ENCODE assay signal across 9 mouse cellular contexts in genomic region chrX:120290900-120291280, GRCm38 (mm10). TPM values are rescaled to one million over a fixed set of nuclear protein-coding genes. Genes with fewer than 3 reads are reported as not detected.
DNase-seq lines count a peak whose midpoint lies in the region; ATAC-seq lines count a peak whose summit lies in the region.
"Had no signal": no experiment of that assay in that cellular context is flagged by ENCODE, and none has a peak within 500 bp of the region (broad histone marks: within the 10 kb centered on the region; RNA-seq: fewer than 3 reads in every experiment).

No protein-coding gene starts in this region.

- no peak for ATAC-seq in kidney, embryonic 15.5 days (replicated peaks; ENCODE audit: low FRiP score)
- ATAC-seq in hindbrain, embryonic 11.5 days (ENCODE audit: low FRiP score), result no peak
- no peak for ATAC-seq in midbrain, embryonic 12.5 days (ENCODE audit: low FRiP score, low read depth)

- 13% methylated on average over 18 of the region's 18 CpGs for WGBS in kidney, embryonic 15.5 days
- 8% methylated on average over 18 of the region's 18 CpGs for WGBS in hindbrain, embryonic 11.5 days
- WGBS in midbrain, embryonic 12.5 days, result 8% methylated on average over 18 of the region's 18 CpGs

- H3K4me1 ChIP-seq in kidney, embryonic 15.5 days, result no peaks in the 10 kb centered on the region
- no peaks in the 10 kb centered on the region for H3K4me1 ChIP-seq in hindbrain, embryonic 11.5 days (replicated peaks; ENCODE audit: control insufficient read depth, insufficient read depth, low read length)
- no peaks in the 10 kb centered on the region for H3K4me1 ChIP-seq in midbrain, embryonic 12.5 days

- H3K36me3 ChIP-seq in kidney, embryonic 15.5 days, result no peaks in the 10 kb centered on the region
- no peaks in the 10 kb centered on the region for H3K36me3 ChIP-seq in hindbrain, embryonic 11.5 days (ENCODE audit: control insufficient read depth, insufficient read depth, low read length)
- no peaks in the 10 kb centered on the region for H3K36me3 ChIP-seq in midbrain, embryonic 12.5 days

- peak overlapping the region; percentile 76 for H3K4me2 ChIP-seq in kidney, embryonic 15.5 days
- H3K4me2 ChIP-seq in hindbrain, embryonic 11.5 days (replicated peaks; ENCODE audit: low read depth, low read length), result peak overlapping the region; percentile 72
- peak overlapping the region; percentile 71 for H3K4me2 ChIP-seq in midbrain, embryonic 12.5 days (replicated peaks)

- peak overlapping the region; percentile 44 for H3K4me3 ChIP-seq in kidney, embryonic 15.5 days (replicated peaks)
- H3K4me3 ChIP-seq in hindbrain, embryonic 11.5 days (ENCODE audit: low read depth, low read length), result peak overlapping the region; percentile 38
- H3K4me3 ChIP-seq in midbrain, embryonic 12.5 days, result peak overlapping the region; percentile 50

- H3K9ac ChIP-seq in kidney, embryonic 15.5 days, result no peak overlapping the region
- H3K9ac ChIP-seq in hindbrain, embryonic 11.5 days (ENCODE audit: low read depth, low read length), result no peak overlapping the region
- H3K9ac ChIP-seq in midbrain, embryonic 12.5 days (replicated peaks), result 0 out of 2 replicates have a peak overlapping the region, but pooled peaks have one; percentile 31

- no peak for DNase-seq in kidney, adult 11 months
- DNase-seq in cerebellum, postnatal 36 days, result peak; percentile 13 to 20
- DNase-seq in hindbrain, embryonic 11.5 days (ENCODE audit: low spot score), result peak; percentile 35
- no peak for DNase-seq in adrenal gland, postnatal 25 days
- no peak for DNase-seq in urinary bladder, adult 18-20 months (ENCODE audit: low spot score in 2 of 2)
- DNase-seq in thymus, postnatal 4 days, result no peak

- peaks cover 26% of the 10 kb centered on the region for H3K27me3 ChIP-seq in kidney, embryonic 15.5 days
- no peaks in the 10 kb centered on the region for H3K27me3 ChIP-seq in hindbrain, embryonic 11.5 days (ENCODE audit: control insufficient read depth, insufficient read depth, low read length)
- H3K27me3 ChIP-seq in midbrain, embryonic 12.5 days, result no peaks in the 10 kb centered on the region

- no peaks in the 10 kb centered on the region for H3K9me3 ChIP-seq in kidney, embryonic 15.5 days (replicated peaks)
- H3K9me3 ChIP-seq in hindbrain, embryonic 11.5 days (ENCODE audit: control insufficient read depth, low read length), result no peaks in the 10 kb centered on the region
- no peaks in the 10 kb centered on the region for H3K9me3 ChIP-seq in midbrain, embryonic 12.5 days

- no peak overlapping the region for H3K27ac ChIP-seq in kidney, embryonic 15.5 days
- no peak overlapping the region for H3K27ac ChIP-seq in hindbrain, embryonic 11.5 days (ENCODE audit: low read depth, low read length)
- H3K27ac ChIP-seq in midbrain, embryonic 12.5 days (replicated peaks), result no peak overlapping the region

RNA-seq across cellular contexts. Expression of gene Pcdh11x, which starts 0.8 kb away (rescaled TPM):
- polyA plus RNA-seq in kidney, embryonic 15.5 days (2015; fragmentation: Nextera tagmentation; extraction: Ambion mirVana), result 1.4 and 2.5 TPM in 2 replicates
- 2.4 and 3.7 TPM in 2 replicates for polyA plus RNA-seq in hindbrain, embryonic 11.5 days (2014; fragmentation: Nextera tagmentation; extraction: Ambion mirVana)
- polyA plus RNA-seq in midbrain, embryonic 12.5 days (2016; fragmentation: Nextera tagmentation; extraction: Ambion mirVana), result 8.3 and 9.5 TPM in 2 replicates
- 0.06 TPM in 1 of 2 replicates, not detected in the other for total RNA-seq in adrenal gland, postnatal 25 days (2021)

RNA-seq across cellular contexts. Expression of gene H2afb3, which starts 22.0 kb away (rescaled TPM):
- polyA plus RNA-seq in kidney, embryonic 15.5 days (2015; fragmentation: Nextera tagmentation; extraction: Ambion mirVana), result not detected in 2 replicates
- polyA plus RNA-seq in hindbrain, embryonic 11.5 days (2014; fragmentation: Nextera tagmentation; extraction: Ambion mirVana), result not detected in 2 replicates
- not detected in 2 replicates for polyA plus RNA-seq in midbrain, embryonic 12.5 days (2016; fragmentation: Nextera tagmentation; extraction: Ambion mirVana)
- total RNA-seq in adrenal gland, postnatal 25 days (2021), result not detected in 2 replicates
- polyA plus RNA-seq: gonadal fat pad, adult 2 months had no signal

Comparison
In these comparisons a context has a peak if more than half of its experiments do, and no peak if none do; other contexts are left out.
1. DNase-seq: peak in cerebellum, postnatal 36 days (2 of 2) and hindbrain, embryonic 11.5 days (single experiment); none in kidney, adult 11 months (single experiment), adrenal gland, postnatal 25 days (single experiment), urinary bladder, adult 18-20 months (0 of 2) and thymus, postnatal 4 days (single experiment).
2. Peak in every context shown above with its lines, with median percentiles within 50 percentile points of each other: H3K4me2 ChIP-seq and H3K4me3 ChIP-seq.